Mouse (Mus musculus): ENCODE data around the gene Abhd13. TPM values are rescaled to one million over a fixed set of nuclear protein-coding genes. Genes with fewer than 3 reads are reported as not detected.

The Abhd13 gene
- polyA plus RNA-seq, 1 experiment from 2014 or later, result 22.8 TPM

GRCm38 (mm10) chr8:10031177-10031576, 53.7 kb downstream of the Abhd13 start:
- WGBS, result 85% methylated on average over 9 of the region's 9 CpGs
- H3K4me3 ChIP-seq, result no peak overlapping the region
- H3K9me3 ChIP-seq, result no peaks in the 10 kb centered on the region
- ATAC-seq (ENCODE audit: insufficient number of reproducible peaks, insufficient read depth, low FRiP score, low TSS enrichment), result no peak
- no peaks in the 10 kb centered on the region for H3K36me3 ChIP-seq
- H3K9ac ChIP-seq, result no peak overlapping the region
- H3K4me2 ChIP-seq (replicated peaks), result no peak overlapping the region
- no peaks in the 10 kb centered on the region for H3K4me1 ChIP-seq
- H3K27me3 ChIP-seq, result no peaks in the 10 kb centered on the region
- no peak overlapping the region for H3K27ac ChIP-seq

GRCm38 (mm10) chr8:10040866-10041265, 63.4 kb downstream of the Abhd13 start:
- WGBS, result 68% methylated on average over 3 of the region's 3 CpGs
- Histone ChIP-seq H3K9me3 (no peaks in the 10 kb centered on the region), H3K4me2 (replicated peaks) (no peak overlapping the region), H3K27me3 (no peaks in the 10 kb centered on the region), H3K27ac (no peak overlapping the region), H3K36me3 (no peaks in the 10 kb centered on the region), H3K4me1 (no peaks in the 10 kb centered on the region), H3K4me3 (no peak overlapping the region), H3K9ac (no peak overlapping the region)
- no peak for ATAC-seq (ENCODE audit: insufficient number of reproducible peaks, insufficient read depth, low FRiP score, low TSS enrichment)

Other genes starting within 250 kb of the Abhd13 start
- 1.3 and 1.4 TPM in 2 replicates for gene Fam155a, start 206.5 kb upstream of the Abhd13 start, polyA plus RNA-seq (2016; fragmentation: Nextera tagmentation; extraction: Ambion mirVana)
- not detected in 2 replicates for gene Gm10217, start 113.5 kb upstream of the Abhd13 start, polyA plus RNA-seq (2016; fragmentation: Nextera tagmentation; extraction: Ambion mirVana)
- gene Lig4, start within 50 bp of the Abhd13 start, polyA plus RNA-seq (2016; fragmentation: Nextera tagmentation; extraction: Ambion mirVana), result 6.6 and 8.1 TPM in 2 replicates
- 0.33 TPM in 2 replicates for gene Tnfsf13b, start 28.8 kb downstream of the Abhd13 start, polyA plus RNA-seq (2016; fragmentation: Nextera tagmentation; extraction: Ambion mirVana)
- 0.47 and 0.67 TPM in 2 replicates for gene Myo16, start 176.2 kb downstream of the Abhd13 start, polyA plus RNA-seq (2016; fragmentation: Nextera tagmentation; extraction: Ambion mirVana)